Mouse (Mus musculus): ENCODE data around the gene Thy1.

The Thy1 gene

GRCm38 (mm10) chr9:44072599-44072915 lies 29.4 kb downstream of the Thy1 start:
- ChIA-PET CTCF (interaction anchor here (0.6 to 4.0 kb wide), 13 partner anchors 9 to 162 kb away, joined by 3 to 20 read pairs (median 4); no protein-coding TSS in a partner anchor), POLR2A (interaction anchor here in 2 of 4 experiments (0.8 to 1.4 kb wide), 5 partner anchors 11 to 262 kb away, joined by 3 to 5 read pairs (median 4); partner anchors contain the start of gene H2afx (in 1 of the 2))

GRCm38 (mm10) chr9:44073115-44073514 lies 29.9 kb downstream of the Thy1 start:
- CTCF ChIA-PET = interaction anchor here (0.6 to 5.5 kb wide), 13 partner anchors 8 to 716 kb away, joined by 3 to 97 read pairs (median 4); no protein-coding TSS in a partner anchor
- POLR2A ChIA-PET = interaction anchor here in 3 of 4 experiments (0.8 to 2.5 kb wide), 4 partner anchors 12 to 185 kb away, joined by 3 to 5 read pairs (median 4); no protein-coding TSS in a partner anchor

- POLR2A ChIA-PET = interaction anchor here in 3 of 4 experiments (0.5 to 2.5 kb wide), 11 partner anchors 9 to 798 kb away, joined by 3 to 8 read pairs (median 4); partner anchors contain the start of gene H2afx (in 1 of the 3)
- CTCF ChIA-PET = interaction anchor here (0.5 to 5.5 kb wide), 41 partner anchors 10 to 1759 kb away, joined by 3 to 97 read pairs (median 4); partner anchors contain the start of genes Foxr1 (in 1 of the 4), Gm49380 (in 1 of the 4), Nlrx1 (in 1 of the 4) and Rnf26 (in 1 of the 4)
Measured at GRCm38 (mm10) chr9:44074395-44075275, 31.5 kb downstream of the Thy1 start.

- CTCF ChIA-PET = interaction anchor here (0.5 to 5.5 kb wide), 29 partner anchors 8 to 1760 kb away, joined by 3 to 97 read pairs (median 5); partner anchors contain the start of genes Gm49380 (in 1 of the 4), Nlrx1 (in 1 of the 4), Rnf26 (in 1 of the 4) and Thy1 (in 1 of the 4)
Measured at GRCm38 (mm10) chr9:44075276-44075995, 32.3 kb downstream of the Thy1 start.

GRCm38 (mm10) chr9:44075996-44076763 lies 33.0 kb downstream of the Thy1 start:
- ChIA-PET POLR2A (interaction anchor here (0.5 to 2.4 kb wide), 25 partner anchors 7 to 723 kb away, joined by 3 to 17 read pairs (median 4); partner anchors contain the start of genes H2afx (in 2 of the 4) and Usp2 (in 2 of the 4)), CTCF (interaction anchor here (0.6 to 5.5 kb wide), 47 partner anchors 9 to 1047 kb away, joined by 3 to 97 read pairs (median 5); partner anchors contain the start of genes Usp2 (in 2 of the 4), C1qtnf5 (in 1 of the 4), Dpagt1 (in 1 of the 4) and Gm49380 (in 1 of the 4))

More at GRCm38 (mm10) chr9:44075276-44075995, 32.3 kb downstream of the Thy1 start:
- POLR2A ChIA-PET = interaction anchor here in 2 of 4 experiments (0.5 to 2.5 kb wide), 10 partner anchors 8 to 259 kb away, joined by 3 to 17 read pairs (median 4); partner anchors contain the start of gene H2afx (in 1 of the 2)

- CTCF ChIA-PET = interaction anchor here (0.5 to 5.5 kb wide), 58 partner anchors 9 to 1048 kb away, joined by 3 to 97 read pairs (median 4); partner anchors contain the start of genes Usp2 (in 2 of the 4), C1qtnf5 (in 1 of the 4), Dpagt1 (in 1 of the 4) and Gm49380 (in 1 of the 4)
- POLR2A ChIA-PET = interaction anchor here (0.6 to 2.4 kb wide), 24 partner anchors 8 to 724 kb away, joined by 3 to 17 read pairs (median 4); partner anchors contain the start of genes H2afx (in 2 of the 4) and Usp2 (in 2 of the 4)
Measured at GRCm38 (mm10) chr9:44076764-44077120, 33.6 kb downstream of the Thy1 start.

- ChIA-PET POLR2A (interaction anchor here (0.7 to 2.4 kb wide), 20 partner anchors 7 to 266 kb away, joined by 3 to 17 read pairs (median 5); partner anchors contain the start of genes Usp2 (in 2 of the 4) and H2afx (in 1 of the 4)), CTCF (interaction anchor here (0.5 to 5.5 kb wide), 50 partner anchors 8 to 801 kb away, joined by 3 to 97 read pairs (median 5); partner anchors contain the start of genes Usp2 (in 2 of the 4), C1qtnf5 (in 1 of the 4), Dpagt1 (in 1 of the 4) and Gm49380 (in 1 of the 4))
Measured at GRCm38 (mm10) chr9:44077266-44077910, 34.2 kb downstream of the Thy1 start.

- ChIA-PET POLR2A (interaction anchor here in 1 of 4 experiments (1.4 kb wide), 1 partner anchor 9 kb away, joined by 3 read pairs; no protein-coding TSS in a partner anchor), CTCF (interaction anchor here (0.6 to 5.5 kb wide), 12 partner anchors 8 to 208 kb away, joined by 3 to 97 read pairs (median 9); partner anchors contain the start of genes Gm49380 (in 1 of the 4), Rnf26 (in 1 of the 4) and Usp2 (in 1 of the 4))
Measured at GRCm38 (mm10) chr9:44078136-44078797, 35.1 kb downstream of the Thy1 start.

- CTCF ChIA-PET = interaction anchor here in 2 of 4 experiments (0.7 to 5.4 kb wide), 5 partner anchors 9 to 95 kb away, joined by 3 to 50 read pairs (median 6); partner anchors contain the start of genes Gm49380 (in 1 of the 2) and Rnf26 (in 1 of the 2)
Measured at GRCm38 (mm10) chr9:44078955-44079756, 36.0 kb downstream of the Thy1 start.

GRCm38 (mm10) chr9:44079997-44080780 lies 37.0 kb downstream of the Thy1 start:
- POLR2A ChIA-PET = interaction anchor here in 1 of 4 experiments (1.4 to 2.2 kb wide), 2 partner anchors 7 to 9 kb away, joined by 3 to 7 read pairs; no protein-coding TSS in a partner anchor
- CTCF ChIA-PET = interaction anchor here in 1 of 4 experiments (1.5 to 2.6 kb wide), 2 partner anchors 7 to 9 kb away, joined by 4 to 9 read pairs; no protein-coding TSS in a partner anchor

More at GRCm38 (mm10) chr9:44078955-44079756, 36.0 kb downstream of the Thy1 start:
- POLR2A ChIA-PET = interaction anchor here in 1 of 4 experiments (1.4 to 2.2 kb wide), 2 partner anchors 8 to 10 kb away, joined by 3 to 7 read pairs; no protein-coding TSS in a partner anchor

- POLR2A ChIA-PET = interaction anchor here in 1 of 4 experiments (2.2 kb wide), 1 partner anchor 9 kb away, joined by 7 read pairs; no protein-coding TSS in a partner anchor
- CTCF ChIA-PET = interaction anchor here in 1 of 4 experiments (1.5 kb wide), 1 partner anchor 8 kb away, joined by 4 read pairs; no protein-coding TSS in a partner anchor
Measured at GRCm38 (mm10) chr9:44080953-44081352, 37.8 kb downstream of the Thy1 start.

- POLR2A ChIA-PET = interaction anchor here in 1 of 4 experiments (2.2 kb wide), 1 partner anchor 8 kb away, joined by 7 read pairs; no protein-coding TSS in a partner anchor
Measured at GRCm38 (mm10) chr9:44081581-44081980, 38.4 kb downstream of the Thy1 start.

GRCm38 (mm10) chr9:44082266-44082665 lies 39.1 kb downstream of the Thy1 start:
- CTCF ChIA-PET = interaction anchor here in 3 of 4 experiments (0.5 to 1.5 kb wide), 4 partner anchors 12 to 977 kb away, joined by 3 to 5 read pairs (median 4); no protein-coding TSS in a partner anchor
- POLR2A ChIA-PET = interaction anchor here in 1 of 4 experiments (1.3 to 4.5 kb wide), 2 partner anchors 13 to 91 kb away, joined by 3 to 23 read pairs; no protein-coding TSS in a partner anchor

More at GRCm38 (mm10) chr9:44081581-44081980, 38.4 kb downstream of the Thy1 start:
- CTCF ChIA-PET = interaction anchor here in 2 of 4 experiments (1.2 to 1.5 kb wide), 2 partner anchors 9 to 14 kb away, joined by 4 to 5 read pairs; no protein-coding TSS in a partner anchor

All from embryonic stem cell, embryonic (primary cell).